Mouse (Mus musculus): ENCODE data around the gene Arid3b. TPM values are rescaled to one million over a fixed set of nuclear protein-coding genes. Genes with fewer than 3 reads are reported as not detected.
A peak's percentile ranks its signal among the peaks of the same experiment; 100 is the strongest.

Gene Arid3b
- polyA plus RNA-seq, 1 experiment from 2014 or later = 11.0 TPM

DNA sequence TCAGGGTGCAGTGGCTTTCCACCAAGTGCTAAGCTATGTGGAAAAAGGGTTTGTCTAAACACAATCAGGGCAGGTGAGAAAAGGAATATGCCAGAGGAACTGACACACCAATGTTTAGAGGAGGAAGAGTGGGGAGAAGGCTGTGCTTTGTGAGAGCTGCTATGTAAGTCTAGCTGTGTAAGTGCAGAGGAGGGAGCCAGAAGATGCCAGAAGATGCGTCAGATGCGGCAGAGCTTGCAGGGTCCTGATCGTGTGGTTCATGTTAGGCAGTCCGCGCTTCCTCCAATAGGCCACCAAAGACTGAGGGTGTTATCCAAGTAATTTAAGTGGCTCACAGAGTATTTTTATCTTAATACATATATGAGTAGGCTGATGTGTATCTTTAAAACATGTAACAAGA, 31.3 kb upstream of the Arid3b start:
- ATAC-seq (ENCODE audit: low read depth) = no peak
- no peaks in the 10 kb centered on the region for H3K9me3 ChIP-seq (replicated peaks; ENCODE audit: control insufficient read depth, low read length)

DNA sequence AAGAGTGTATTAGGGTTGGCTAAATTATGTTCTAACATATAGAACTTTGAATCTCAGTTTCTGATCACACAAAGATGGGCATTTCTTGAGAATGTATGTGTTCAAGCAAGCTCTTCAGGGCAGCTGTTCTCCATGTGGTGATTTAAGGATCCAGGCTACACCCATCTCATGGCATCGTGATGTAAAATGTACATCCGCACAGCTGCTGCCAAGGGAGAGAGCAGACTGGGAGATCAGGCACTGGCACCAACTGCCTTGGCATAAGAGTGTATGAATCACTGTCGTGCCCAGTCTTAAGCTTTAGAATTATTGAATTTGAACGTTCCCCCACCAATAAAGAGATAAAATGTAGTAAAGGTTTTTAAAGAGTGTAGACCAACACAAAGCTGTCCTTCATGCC, 30.6 kb upstream of the Arid3b start:
- Histone ChIP-seq H3K9ac (ENCODE audit: low read depth, low read length) (no peak overlapping the region), H3K9me3 (replicated peaks; ENCODE audit: control insufficient read depth, low read length) (no peaks in the 10 kb centered on the region), H3K27me3 (ENCODE audit: control insufficient read depth, insufficient read depth, low read depth, low read length) (no peaks in the 10 kb centered on the region; the same call in 1 of the 2 replicates), H3K36me3 (ENCODE audit: control insufficient read depth, insufficient read depth) (no peaks in the 10 kb centered on the region), H3K4me2 (ENCODE audit: low read depth, low read length) (no peak overlapping the region), H3K4me3 (ENCODE audit: low read depth, low read length) (no peak overlapping the region), H3K4me1 (ENCODE audit: control insufficient read depth, low read depth, low read length) (no peaks in the 10 kb centered on the region), H3K27ac (ENCODE audit: low read length) (no peak overlapping the region)
- no peak for ATAC-seq (ENCODE audit: low read depth)
- 72% methylated on average over 4 of the region's 4 CpGs for WGBS (ENCODE audit: insufficient replicate concordance)

More for the DNA sequence above, 31.3 kb upstream of the Arid3b start:
- 74% methylated on average over 5 of the region's 5 CpGs for WGBS (ENCODE audit: insufficient replicate concordance)
- no peaks in the 10 kb centered on the region for H3K4me1 ChIP-seq (ENCODE audit: control insufficient read depth, low read depth, low read length)
- H3K9ac ChIP-seq (ENCODE audit: low read depth, low read length) = no peak overlapping the region
- no peaks in the 10 kb centered on the region for H3K27me3 ChIP-seq (ENCODE audit: control insufficient read depth, insufficient read depth, low read depth, low read length)
- no peak overlapping the region for H3K4me3 ChIP-seq (ENCODE audit: low read depth, low read length)
- H3K27ac ChIP-seq (ENCODE audit: low read length) = no peak overlapping the region
- no peaks in the 10 kb centered on the region for H3K36me3 ChIP-seq (ENCODE audit: control insufficient read depth, insufficient read depth)
- H3K4me2 ChIP-seq (ENCODE audit: low read depth, low read length) = no peak overlapping the region

DNA sequence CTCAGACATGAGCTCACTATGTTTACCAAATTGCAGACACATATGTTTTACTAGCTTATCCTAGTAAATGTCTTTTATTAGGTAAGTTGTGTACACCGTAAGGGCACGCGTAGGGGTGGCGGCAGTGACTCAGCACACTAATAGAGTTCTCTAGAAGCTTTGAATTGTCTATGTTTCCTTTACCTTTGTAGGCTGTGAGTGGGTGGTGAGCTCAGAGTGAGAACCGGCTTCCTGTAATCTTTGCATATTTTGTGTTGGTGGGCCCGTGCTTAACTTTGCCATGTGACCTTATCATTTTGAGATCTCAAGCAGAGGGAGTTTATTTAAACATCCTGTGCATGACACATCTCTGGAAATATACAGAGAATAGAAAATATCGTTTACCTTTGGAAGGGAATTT, 29.9 kb upstream of the Arid3b start:
- H3K9ac ChIP-seq (ENCODE audit: low read depth, low read length) = no peak overlapping the region
- H3K4me1 ChIP-seq (ENCODE audit: control insufficient read depth, low read depth, low read length) = no peaks in the 10 kb centered on the region
- H3K27me3 ChIP-seq (ENCODE audit: control insufficient read depth, insufficient read depth, low read depth, low read length) = no peaks in the 10 kb centered on the region; the same call in 1 of the 2 replicates
- no peaks in the 10 kb centered on the region for H3K9me3 ChIP-seq (replicated peaks; ENCODE audit: control insufficient read depth, low read length)
- no peak overlapping the region for H3K4me3 ChIP-seq (ENCODE audit: low read depth, low read length)
- no peak overlapping the region for H3K27ac ChIP-seq (ENCODE audit: low read length)
- ATAC-seq (ENCODE audit: low read depth) = no peak
- 61% methylated on average over 7 of the region's 7 CpGs for WGBS (ENCODE audit: insufficient replicate concordance)
- no peak overlapping the region for H3K4me2 ChIP-seq (ENCODE audit: low read depth, low read length)
- H3K36me3 ChIP-seq (ENCODE audit: control insufficient read depth, insufficient read depth) = no peaks in the 10 kb centered on the region

DNA sequence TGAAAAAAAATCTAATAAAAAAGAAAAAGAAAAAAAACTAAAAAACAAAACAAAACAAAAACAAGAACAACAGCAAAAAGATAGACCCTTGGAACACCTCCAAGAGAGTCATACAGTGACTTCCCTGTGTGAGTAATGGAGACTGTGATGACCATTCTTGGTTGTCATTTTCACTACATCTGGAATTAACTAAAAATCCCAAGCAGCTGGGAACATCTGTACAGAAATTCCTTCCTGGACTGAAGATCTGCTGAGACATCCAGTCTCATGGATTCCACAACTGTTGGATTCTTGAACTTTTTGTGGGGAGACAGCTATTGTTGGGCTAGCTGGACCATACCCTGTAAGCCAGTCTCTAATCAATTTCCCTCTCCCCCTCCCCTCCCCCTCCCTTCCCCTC, 27.7 kb upstream of the Arid3b start:
- no peak overlapping the region for H3K27ac ChIP-seq (ENCODE audit: low read length)
- H3K36me3 ChIP-seq (ENCODE audit: control insufficient read depth, insufficient read depth) = no peaks in the 10 kb centered on the region
- H3K27me3 ChIP-seq (ENCODE audit: control insufficient read depth, insufficient read depth, low read depth, low read length) = no peaks in the 10 kb centered on the region; the same call in 1 of the 2 replicates
- H3K4me1 ChIP-seq (ENCODE audit: control insufficient read depth, low read depth, low read length) = no peaks in the 10 kb centered on the region
- H3K9ac ChIP-seq (ENCODE audit: low read depth, low read length) = no peak overlapping the region
- H3K4me3 ChIP-seq (ENCODE audit: low read depth, low read length) = no peak overlapping the region
- ATAC-seq (ENCODE audit: low read depth) = no peak
- no peaks in the 10 kb centered on the region for H3K9me3 ChIP-seq (replicated peaks; ENCODE audit: control insufficient read depth, low read length)
- no peak overlapping the region for H3K4me2 ChIP-seq (ENCODE audit: low read depth, low read length)

DNA sequence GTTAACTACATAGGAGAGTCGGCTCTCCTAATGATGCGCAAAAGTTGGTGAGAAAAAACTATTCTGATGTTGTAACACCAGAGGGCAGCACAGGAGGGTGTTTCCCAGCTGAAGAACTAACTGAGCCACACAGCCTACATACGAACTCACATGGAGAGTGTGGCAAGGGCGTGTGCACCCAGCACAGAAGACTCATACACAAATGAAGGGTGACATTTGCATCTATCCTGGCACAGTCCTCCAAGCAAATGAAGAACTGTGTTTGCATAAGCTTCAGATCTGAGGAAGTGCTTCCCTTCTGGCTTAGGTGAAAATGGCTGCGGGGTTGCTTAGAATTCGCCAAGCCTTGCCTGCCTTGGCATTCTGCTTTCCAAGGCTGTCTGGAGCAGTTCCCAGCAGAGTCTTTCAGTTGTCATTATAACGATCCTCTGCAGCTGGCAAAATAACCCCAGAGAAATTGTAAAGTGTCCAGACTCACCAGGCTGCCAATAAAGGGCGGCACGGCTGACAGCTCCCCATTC, 25.4 kb upstream of the Arid3b start:
- H3K9me3 ChIP-seq (replicated peaks; ENCODE audit: control insufficient read depth, low read length) = no peaks in the 10 kb centered on the region
- WGBS (ENCODE audit: insufficient replicate concordance) = 44% methylated on average over 9 of the region's 9 CpGs
- H3K27ac ChIP-seq (ENCODE audit: low read length) = no peak overlapping the region
- no peak overlapping the region for H3K9ac ChIP-seq (ENCODE audit: low read depth, low read length)
- H3K4me1 ChIP-seq (ENCODE audit: control insufficient read depth, low read depth, low read length) = no peaks in the 10 kb centered on the region
- H3K4me3 ChIP-seq (ENCODE audit: low read depth, low read length) = no peak overlapping the region
- H3K27me3 ChIP-seq (ENCODE audit: control insufficient read depth, insufficient read depth, low read depth, low read length) = no peaks in the 10 kb centered on the region; the same call in 1 of the 2 replicates
- H3K4me2 ChIP-seq (ENCODE audit: low read depth, low read length) = no peak overlapping the region
- ATAC-seq (ENCODE audit: low read depth) = no peak
- no peaks in the 10 kb centered on the region for H3K36me3 ChIP-seq (ENCODE audit: control insufficient read depth, insufficient read depth)

DNA sequence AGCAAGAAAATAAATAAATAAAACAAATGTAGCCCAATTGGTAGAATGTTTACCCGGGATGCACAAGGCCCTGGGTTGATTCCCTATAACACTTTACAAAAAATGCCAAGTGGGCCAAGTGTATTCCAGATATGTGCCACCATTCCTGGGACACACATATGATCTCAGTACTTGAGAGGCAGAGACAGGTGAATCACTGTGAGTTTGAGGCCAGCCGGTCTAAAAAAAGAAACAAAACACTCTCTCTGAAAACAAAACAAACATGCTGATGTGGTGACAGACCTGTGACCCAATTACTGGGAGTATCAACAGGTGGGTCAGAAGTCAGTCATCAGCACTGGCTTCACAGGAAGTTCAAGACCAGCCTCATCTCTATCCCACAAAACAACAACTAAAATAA, 19.9 kb upstream of the Arid3b start:
- no peaks in the 10 kb centered on the region for H3K36me3 ChIP-seq (ENCODE audit: control insufficient read depth, insufficient read depth)
- ATAC-seq (ENCODE audit: low read depth) = no peak
- WGBS (ENCODE audit: insufficient replicate concordance) = 65% methylated on average over 2 of the region's 2 CpGs
- H3K4me3 ChIP-seq (ENCODE audit: low read depth, low read length) = no peak overlapping the region
- no peaks in the 10 kb centered on the region for H3K27me3 ChIP-seq (ENCODE audit: control insufficient read depth, insufficient read depth, low read depth, low read length)
- no peak overlapping the region for H3K9ac ChIP-seq (ENCODE audit: low read depth, low read length)
- no peaks in the 10 kb centered on the region for H3K9me3 ChIP-seq (replicated peaks; ENCODE audit: control insufficient read depth, low read length)
- H3K27ac ChIP-seq (ENCODE audit: low read length) = no peak overlapping the region
- H3K4me1 ChIP-seq (ENCODE audit: control insufficient read depth, low read depth, low read length) = no peaks in the 10 kb centered on the region
- no peak overlapping the region for H3K4me2 ChIP-seq (ENCODE audit: low read depth, low read length)

DNA sequence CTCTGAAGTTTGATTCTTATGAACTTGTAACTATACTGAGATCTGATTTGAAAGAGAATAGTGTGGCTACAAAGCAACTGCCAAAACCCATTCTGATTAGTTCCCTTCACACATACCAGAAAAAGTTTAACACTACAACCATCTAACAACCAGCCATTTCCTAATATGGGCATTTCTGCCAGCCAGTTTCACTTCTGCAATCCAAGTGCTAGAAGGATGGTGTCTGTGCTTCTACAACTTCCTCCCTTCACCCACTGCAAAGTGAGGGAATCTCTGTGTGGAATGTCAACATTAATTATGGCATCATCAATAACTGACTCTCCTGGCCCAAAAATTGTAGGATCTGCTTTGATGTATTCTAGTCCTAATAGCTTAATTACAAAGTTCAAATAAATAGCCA, 17.7 kb upstream of the Arid3b start:
- Histone ChIP-seq H3K9ac (ENCODE audit: low read depth, low read length) (no peak overlapping the region), H3K4me1 (ENCODE audit: control insufficient read depth, low read depth, low read length) (no peaks in the 10 kb centered on the region), H3K9me3 (replicated peaks; ENCODE audit: control insufficient read depth, low read length) (no peaks in the 10 kb centered on the region), H3K36me3 (ENCODE audit: control insufficient read depth, insufficient read depth) (no peaks in the 10 kb centered on the region), H3K4me3 (ENCODE audit: low read depth, low read length) (no peak overlapping the region), H3K27ac (ENCODE audit: low read length) (no peak overlapping the region), H3K4me2 (ENCODE audit: low read depth, low read length) (no peak overlapping the region), H3K27me3 (ENCODE audit: control insufficient read depth, insufficient read depth, low read depth, low read length) (no peaks in the 10 kb centered on the region)
- no peak for ATAC-seq (ENCODE audit: low read depth)

DNA sequence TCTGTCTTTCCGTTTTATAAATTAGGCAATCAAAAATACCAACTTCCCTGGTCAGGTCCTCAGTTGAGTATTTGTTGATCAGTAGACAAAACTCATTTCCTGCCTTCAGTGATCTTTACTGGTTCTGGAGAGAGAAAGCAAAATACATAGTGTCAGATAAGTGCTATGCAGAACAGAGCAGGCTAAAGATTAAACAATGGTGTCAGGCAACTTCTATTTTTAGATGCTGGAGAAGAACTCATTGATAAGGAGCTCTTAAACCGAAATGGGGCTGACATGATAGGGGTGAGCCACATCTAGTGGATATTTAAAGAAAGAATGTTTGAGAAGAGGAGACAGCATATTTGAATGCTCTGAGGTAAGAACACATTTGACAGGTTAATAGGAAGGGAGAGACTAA, 2.4 kb upstream of the Arid3b start:
- ATAC-seq (ENCODE audit: low read depth) = no peak
- Histone ChIP-seq H3K4me1 (ENCODE audit: control insufficient read depth, low read depth, low read length) (peaks cover 27% of the 10 kb centered on the region), H3K9ac (ENCODE audit: low read depth, low read length) (no peak overlapping the region), H3K27ac (ENCODE audit: low read length) (no peak overlapping the region), H3K4me3 (ENCODE audit: low read depth, low read length) (no peak overlapping the region), H3K4me2 (ENCODE audit: low read depth, low read length) (no peak overlapping the region), H3K36me3 (ENCODE audit: control insufficient read depth, insufficient read depth) (no peaks in the 10 kb centered on the region), H3K9me3 (replicated peaks; ENCODE audit: control insufficient read depth, low read length) (no peaks in the 10 kb centered on the region), H3K27me3 (ENCODE audit: control insufficient read depth, insufficient read depth, low read depth, low read length) (no peaks in the 10 kb centered on the region)
- WGBS (ENCODE audit: insufficient replicate concordance) = 8% methylated on average over 2 of the region's 2 CpGs

DNA sequence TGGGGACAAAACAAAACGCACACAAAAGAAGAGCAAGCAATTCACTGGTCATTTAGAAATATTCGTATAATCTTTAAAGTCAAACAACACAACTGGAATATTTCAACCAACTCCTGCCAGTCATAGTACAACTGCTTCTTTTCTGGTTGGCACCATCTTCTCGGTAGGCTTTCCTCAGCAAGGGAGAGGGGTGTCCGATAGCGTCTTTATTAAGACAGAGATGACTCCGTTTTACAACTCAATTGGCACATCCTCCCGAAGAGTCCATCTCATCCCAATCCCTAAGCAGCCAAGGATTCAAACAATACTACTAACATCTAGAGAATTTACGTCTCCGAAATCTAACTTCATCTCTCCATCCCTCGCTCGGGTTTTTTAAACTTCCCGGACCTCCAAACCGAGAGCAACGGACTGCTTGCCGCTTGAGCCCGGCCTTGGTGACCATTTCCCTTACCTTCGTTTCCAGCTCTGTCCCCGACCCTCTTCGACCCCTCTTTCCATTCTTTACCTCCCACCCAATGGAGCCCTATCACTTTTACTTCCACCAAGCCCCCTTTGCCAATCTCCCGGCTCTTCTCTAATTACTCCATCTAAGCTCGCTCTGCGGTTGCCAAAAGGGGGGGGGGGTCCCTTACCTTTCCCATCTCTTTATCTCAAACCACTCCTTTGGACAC, 615 bp downstream of the Arid3b start:
- peaks cover 42% of the 10 kb centered on the region for H3K4me1 ChIP-seq (ENCODE audit: control insufficient read depth, low read depth, low read length)
- no peak for ATAC-seq (ENCODE audit: low read depth)
- peak overlapping the region; percentile 97 for H3K9ac ChIP-seq (ENCODE audit: low read depth, low read length)
- peaks cover 5% of the 10 kb centered on the region; the same call in 1 of the 2 replicates for H3K36me3 ChIP-seq (ENCODE audit: control insufficient read depth, insufficient read depth)
- peak overlapping the region; percentile 97 for H3K4me3 ChIP-seq (ENCODE audit: low read depth, low read length)
- H3K27me3 ChIP-seq (ENCODE audit: control insufficient read depth, insufficient read depth, low read depth, low read length) = no peaks in the 10 kb centered on the region
- no peaks in the 10 kb centered on the region for H3K9me3 ChIP-seq (replicated peaks; ENCODE audit: control insufficient read depth, low read length)
- WGBS (ENCODE audit: insufficient replicate concordance) = 2% methylated on average over 22 of the region's 22 CpGs
- H3K4me2 ChIP-seq (ENCODE audit: low read depth, low read length) = peak overlapping the region; percentile 84
- H3K27ac ChIP-seq (ENCODE audit: low read length) = peak overlapping the region; percentile 84

Measured in liver, embryonic 16.5 days (tissue).